Mouse (Mus musculus): ENCODE data around the gene Ly86. TPM values are rescaled to one million over a fixed set of nuclear protein-coding genes. Genes with fewer than 3 reads are reported as not detected.

The Ly86 gene
- not detected in 2 replicates for polyA plus RNA-seq (2012)

GRCm38 (mm10) chr13:37344909-37345772, at the start of gene Ly86:
Gene Ly86, plus strand, starts transcription at chr13:37345208.
- no peak within 1 kb of the TSS for H3K4me3 ChIP-seq (replicated peaks)
- no peaks in the 10 kb centered on the region for H3K36me3 ChIP-seq (ENCODE audit: control insufficient read depth)
- TF ChIP-seq TAL1 (IDR thresholded peaks at IDR 0.05; ENCODE audit: low read length): no peak
- TF ChIP-seq GATA1 (IDR thresholded peaks at IDR 0.05; ENCODE audit: low read length): no peak
- H3K9me3 ChIP-seq (ENCODE audit: control insufficient read depth, low read length): no peaks in the 10 kb centered on the region
- no peaks in the 10 kb centered on the region for H3K27me3 ChIP-seq (ENCODE audit: control insufficient read depth)
- H3K4me1 ChIP-seq (ENCODE audit: control insufficient read depth): no peaks in the 10 kb centered on the region

- H3K27me3 ChIP-seq (ENCODE audit: control insufficient read depth): no peaks in the 10 kb centered on the region
- no peaks in the 10 kb centered on the region for H3K9me3 ChIP-seq (ENCODE audit: control insufficient read depth, low read length)
- no peaks in the 10 kb centered on the region for H3K4me1 ChIP-seq (ENCODE audit: control insufficient read depth)
- no peak overlapping the region for H3K4me3 ChIP-seq (replicated peaks)
- TF ChIP-seq TAL1 (IDR thresholded peaks at IDR 0.05; ENCODE audit: low read length) (no peak), GATA1 (IDR thresholded peaks at IDR 0.05; ENCODE audit: low read length) (no peak)
- H3K36me3 ChIP-seq (ENCODE audit: control insufficient read depth): no peaks in the 10 kb centered on the region
These were observed 47.1 kb upstream of the Ly86 start for GRCm38 (mm10) chr13:37297886-37298285.

- Histone ChIP-seq H3K4me1 (ENCODE audit: control insufficient read depth) (no peaks in the 10 kb centered on the region), H3K36me3 (ENCODE audit: control insufficient read depth) (no peaks in the 10 kb centered on the region), H3K9me3 (ENCODE audit: control insufficient read depth, low read length) (no peaks in the 10 kb centered on the region), H3K4me3 (replicated peaks) (no peak overlapping the region), H3K27me3 (ENCODE audit: control insufficient read depth) (no peaks in the 10 kb centered on the region)
- TF ChIP-seq TAL1 (IDR thresholded peaks at IDR 0.05; ENCODE audit: low read length): no peak
These were observed 46.2 kb upstream of the Ly86 start for GRCm38 (mm10) chr13:37298856-37299255.

- TF ChIP-seq TAL1 (IDR thresholded peaks at IDR 0.05; ENCODE audit: low read length) (no peak), GATA1 (IDR thresholded peaks at IDR 0.05; ENCODE audit: low read length) (no peak)
- H3K36me3 ChIP-seq (ENCODE audit: control insufficient read depth): no peaks in the 10 kb centered on the region
- H3K4me1 ChIP-seq (ENCODE audit: control insufficient read depth): no peaks in the 10 kb centered on the region
- H3K27me3 ChIP-seq (ENCODE audit: control insufficient read depth): no peaks in the 10 kb centered on the region
- no peaks in the 10 kb centered on the region for H3K9me3 ChIP-seq (ENCODE audit: control insufficient read depth, low read length)
- no peak overlapping the region for H3K4me3 ChIP-seq (replicated peaks)
These were observed 42.1 kb upstream of the Ly86 start for GRCm38 (mm10) chr13:37302877-37303276.

- H3K4me3 ChIP-seq (replicated peaks): no peak overlapping the region
These were observed 37.0 kb upstream of the Ly86 start for GRCm38 (mm10) chr13:37308006-37308405.

GRCm38 (mm10) chr13:37309296-37309695, 35.7 kb upstream of the Ly86 start:
- Histone ChIP-seq H3K4me1 (ENCODE audit: control insufficient read depth) (no peaks in the 10 kb centered on the region), H3K9me3 (ENCODE audit: control insufficient read depth, low read length) (no peaks in the 10 kb centered on the region), H3K4me3 (replicated peaks) (no peak overlapping the region), H3K36me3 (ENCODE audit: control insufficient read depth) (no peaks in the 10 kb centered on the region), H3K27me3 (ENCODE audit: control insufficient read depth) (peaks cover 17% of the 10 kb centered on the region)
- no peak for TF ChIP-seq GATA1 (IDR thresholded peaks at IDR 0.05; ENCODE audit: low read length)
- no peak for TF ChIP-seq TAL1 (IDR thresholded peaks at IDR 0.05; ENCODE audit: low read length)

More at GRCm38 (mm10) chr13:37308006-37308405, 37.0 kb upstream of the Ly86 start:
- H3K9me3 ChIP-seq (ENCODE audit: control insufficient read depth, low read length): no peaks in the 10 kb centered on the region
- no peak for TF ChIP-seq GATA1 (IDR thresholded peaks at IDR 0.05; ENCODE audit: low read length)
- TF ChIP-seq TAL1 (IDR thresholded peaks at IDR 0.05; ENCODE audit: low read length): no peak
- no peaks in the 10 kb centered on the region for H3K4me1 ChIP-seq (ENCODE audit: control insufficient read depth)
- no peaks in the 10 kb centered on the region for H3K36me3 ChIP-seq (ENCODE audit: control insufficient read depth)
- H3K27me3 ChIP-seq (ENCODE audit: control insufficient read depth): peaks cover 16% of the 10 kb centered on the region

- Histone ChIP-seq H3K36me3 (ENCODE audit: control insufficient read depth) (no peaks in the 10 kb centered on the region), H3K4me1 (ENCODE audit: control insufficient read depth) (no peaks in the 10 kb centered on the region), H3K4me3 (replicated peaks) (no peak overlapping the region), H3K27me3 (ENCODE audit: control insufficient read depth) (peaks cover 17% of the 10 kb centered on the region), H3K9me3 (ENCODE audit: control insufficient read depth, low read length) (no peaks in the 10 kb centered on the region)
- no peak for TF ChIP-seq TAL1 (IDR thresholded peaks at IDR 0.05; ENCODE audit: low read length)
- TF ChIP-seq GATA1 (IDR thresholded peaks at IDR 0.05; ENCODE audit: low read length): no peak
These were observed 34.7 kb upstream of the Ly86 start for GRCm38 (mm10) chr13:37310331-37310730.

- H3K4me3 ChIP-seq (replicated peaks): no peak overlapping the region
- no peak for TF ChIP-seq TAL1 (IDR thresholded peaks at IDR 0.05; ENCODE audit: low read length)
- TF ChIP-seq GATA1 (IDR thresholded peaks at IDR 0.05; ENCODE audit: low read length): no peak
- no peaks in the 10 kb centered on the region for H3K36me3 ChIP-seq (ENCODE audit: control insufficient read depth)
- H3K4me1 ChIP-seq (ENCODE audit: control insufficient read depth): no peaks in the 10 kb centered on the region
- H3K27me3 ChIP-seq (ENCODE audit: control insufficient read depth): peaks cover 17% of the 10 kb centered on the region
- H3K9me3 ChIP-seq (ENCODE audit: control insufficient read depth, low read length): no peaks in the 10 kb centered on the region
These were observed 33.3 kb upstream of the Ly86 start for GRCm38 (mm10) chr13:37311555-37312221.

- TF ChIP-seq GATA1 (IDR thresholded peaks at IDR 0.05; ENCODE audit: low read length) (no peak), TAL1 (IDR thresholded peaks at IDR 0.05; ENCODE audit: low read length) (no peak)
- Histone ChIP-seq H3K4me3 (replicated peaks) (no peak overlapping the region), H3K9me3 (ENCODE audit: control insufficient read depth, low read length) (no peaks in the 10 kb centered on the region)
These were observed 32.6 kb upstream of the Ly86 start for GRCm38 (mm10) chr13:37312222-37312928.

More at GRCm38 (mm10) chr13:37312222-37312928, 32.6 kb upstream of the Ly86 start:
- peaks cover 17% of the 10 kb centered on the region for H3K27me3 ChIP-seq (ENCODE audit: control insufficient read depth)
- H3K36me3 ChIP-seq (ENCODE audit: control insufficient read depth): no peaks in the 10 kb centered on the region
- H3K4me1 ChIP-seq (ENCODE audit: control insufficient read depth): no peaks in the 10 kb centered on the region
